ENCODE assay signal across 17 mouse cellular contexts in the genomic region with DNA sequence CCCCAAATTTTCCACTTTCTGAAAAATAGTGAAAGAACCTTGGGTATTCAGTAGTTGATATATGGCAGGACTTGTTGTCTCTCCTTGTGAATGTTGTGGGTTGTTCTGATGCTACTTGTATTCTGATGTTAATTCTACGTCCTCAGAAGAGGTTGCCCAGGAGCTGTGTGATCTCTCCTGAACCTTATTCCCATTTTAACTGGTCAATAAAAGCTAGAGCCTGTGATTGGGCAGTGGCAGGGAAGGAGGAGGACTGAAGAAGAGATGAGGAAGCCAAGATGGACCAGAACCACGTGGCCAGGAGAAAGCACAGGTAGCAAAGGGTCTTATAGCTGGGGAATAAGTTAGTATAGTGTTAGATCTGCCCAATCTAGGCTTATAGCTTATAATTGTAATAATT.
"Had no signal": no experiment of that assay in that cellular context is flagged by ENCODE, and none has a peak within 500 bp of the region (broad histone marks: within the 10 kb centered on the region; RNA-seq: fewer than 3 reads in every experiment).

No protein-coding gene starts in this region.

- DNase-seq: liver, postnatal 0 days; lung, adult 2 months; lung, postnatal 14 days; lung, postnatal 36 days; right cerebral cortex, postnatal 14 days; thymus, adult 2 months; thymus, postnatal 25 days; thymus, postnatal 4 days had no signal

- H3K27ac ChIP-seq: lung, embryonic 15.5 days; macrophage; midbrain, embryonic 13.5 days; midbrain, embryonic 15.5 days; neural tube, embryonic 12.5 days; stomach, embryonic 15.5 days; stomach, postnatal 0 days had no signal

- H3K4me3 ChIP-seq: lung, embryonic 15.5 days; megakaryocyte, embryonic 14.5 days; midbrain, embryonic 13.5 days; midbrain, embryonic 15.5 days; neural tube, embryonic 12.5 days; stomach, embryonic 15.5 days had no signal

- ATAC-seq: liver, postnatal 0 days; lung, postnatal 0 days; midbrain, embryonic 13.5 days; midbrain, embryonic 15.5 days had no signal

- H3K9ac ChIP-seq: liver, postnatal 0 days; lung, embryonic 15.5 days; midbrain, embryonic 13.5 days; midbrain, embryonic 15.5 days; neural tube, embryonic 12.5 days; stomach, embryonic 15.5 days had no signal

- H3K9me3 ChIP-seq: lung, embryonic 15.5 days; megakaryocyte, embryonic 14.5 days; midbrain, embryonic 13.5 days; midbrain, embryonic 15.5 days; neural tube, embryonic 12.5 days; stomach, embryonic 15.5 days had no signal

- H3K4me1 ChIP-seq: neural tube, embryonic 12.5 days; stomach, embryonic 15.5 days had no signal

- H3K4me2 ChIP-seq: lung, embryonic 15.5 days; midbrain, embryonic 13.5 days; midbrain, embryonic 15.5 days; neural tube, embryonic 12.5 days; stomach, embryonic 15.5 days had no signal

- H3K27me3 ChIP-seq: lung, embryonic 15.5 days; megakaryocyte, embryonic 14.5 days; midbrain, embryonic 13.5 days; midbrain, embryonic 15.5 days; neural tube, embryonic 12.5 days; stomach, embryonic 15.5 days had no signal
